17 mouse cellular contexts compared by ENCODE assay signal in genomic region chr2:181174646-181175045, GRCm38 (mm10). TPM values are rescaled to one million over a fixed set of nuclear protein-coding genes. Genes with fewer than 3 reads are reported as not detected.
"Had no signal": no experiment of that assay in that cellular context is flagged by ENCODE, and none has a peak within 500 bp of the region (broad histone marks: within the 10 kb centered on the region; RNA-seq: fewer than 3 reads in every experiment).

No protein-coding gene starts in this region.

- DNase-seq: retina, postnatal 1 day; right cerebral cortex, postnatal 14 days; right cerebral cortex, postnatal 25 days; right cerebral cortex, postnatal 4 days; spleen, adult 18-20 months; thymus, adult 18-20 months; thymus, adult 2 months; thymus, postnatal 14 days; thymus, postnatal 25 days; thymus, postnatal 36 days; thymus, postnatal 4 days had no signal

- H3K4me3 ChIP-seq: neural tube, embryonic 12.5 days; neural tube, embryonic 13.5 days; neural tube, embryonic 15.5 days; stomach, embryonic 15.5 days had no signal

- H3K27ac ChIP-seq: neural tube, embryonic 12.5 days; neural tube, embryonic 13.5 days; neural tube, embryonic 15.5 days; stomach, embryonic 15.5 days; stomach, postnatal 0 days had no signal

RNA-seq across cellular contexts. Expression of gene Eef1a2, which starts 17.8 kb away (rescaled TPM):
- total RNA-seq: neutrophil, adult 5-6 weeks had no signal

RNA-seq across cellular contexts. Expression of gene Kcnq2, which starts 39.5 kb away (rescaled TPM):
- total RNA-seq: neutrophil, adult 5-6 weeks had no signal
